ENCODE assay signal across 8 mouse cellular contexts in genomic region chr6:72355066-72355911, GRCm38 (mm10). TPM values are rescaled to one million over a fixed set of nuclear protein-coding genes. Genes with fewer than 3 reads are reported as not detected.
DNase-seq lines count a peak whose midpoint lies in the region; ATAC-seq lines count a peak whose summit lies in the region.

Gene Tmem150a, plus strand, starts transcription at chr6:72355447.

- peak within 1 kb of the TSS; percentile 67 for H3K4me3 ChIP-seq in hindbrain, embryonic 16.5 days (ENCODE audit: low read length)
- peak within 1 kb of the TSS; percentile 94 for H3K4me3 ChIP-seq in megakaryocyte, embryonic 14.5 days (replicated peaks)

- H3K9ac ChIP-seq in hindbrain, embryonic 16.5 days (ENCODE audit: low read depth, low read length) = peak within 1 kb of the TSS; percentile 83

- H3K4me1 ChIP-seq in hindbrain, embryonic 16.5 days (ENCODE audit: control insufficient read depth, insufficient read depth, low read depth, low read length) = peaks cover 17% of the 10 kb centered on the region
- peaks cover 96% of the 10 kb centered on the region for H3K4me1 ChIP-seq in megakaryocyte, embryonic 14.5 days

- peak; percentile 89 for ATAC-seq in hindbrain, embryonic 16.5 days

- H3K27me3 ChIP-seq in hindbrain, embryonic 16.5 days (replicated peaks; ENCODE audit: control insufficient read depth, insufficient read depth, low read length) = no peaks in the 10 kb centered on the region
- H3K27me3 ChIP-seq in megakaryocyte, embryonic 14.5 days (replicated peaks) = no peaks in the 10 kb centered on the region

- peak; percentile 73 for DNase-seq in WW6 (ENCODE audit: low read depth, low spot score)
- peak; percentile 60 to 67 for DNase-seq in cerebellum, postnatal 36 days
- peak; percentile 88 to 90 for DNase-seq in gastrocnemius, adult 8-10 months (ENCODE audit: low spot score in 2 of 2)
- peak; percentile 60 to 91 for DNase-seq in left cerebral cortex, postnatal 10 days (ENCODE audit: extremely low spot score in 1 of 2, low spot score in 2 of 2)
- DNase-seq in right cerebral cortex, postnatal 10 days (ENCODE audit: low spot score in 2 of 2) = peak; percentile 86 to 87
- DNase-seq in urinary bladder, postnatal 36 days (ENCODE audit: low spot score in 2 of 2) = peak; percentile 67 to 82

- H3K27ac ChIP-seq in hindbrain, embryonic 16.5 days (ENCODE audit: low read depth, low read length) = peak within 1 kb of the TSS; percentile 63; the same call in 1 of the 2 replicates

- WGBS in hindbrain, embryonic 16.5 days = under 1% methylated on average over 56 of the region's 71 CpGs

- intact Hi-C loops in left cerebral cortex, postnatal 10 days (cut with DNase I) = no loop called here

- H3K9me3 ChIP-seq in hindbrain, embryonic 16.5 days (ENCODE audit: control insufficient read depth, low read length) = no peaks in the 10 kb centered on the region
- no peaks in the 10 kb centered on the region for H3K9me3 ChIP-seq in megakaryocyte, embryonic 14.5 days

- peaks cover 19% of the 10 kb centered on the region for H3K36me3 ChIP-seq in hindbrain, embryonic 16.5 days (ENCODE audit: control insufficient read depth, insufficient read depth, low read length)
- peaks cover 78% of the 10 kb centered on the region for H3K36me3 ChIP-seq in megakaryocyte, embryonic 14.5 days (replicated peaks; ENCODE audit: low read length)

- H3K4me2 ChIP-seq in hindbrain, embryonic 16.5 days (ENCODE audit: low read length) = peak within 1 kb of the TSS; percentile 92

RNA-seq across cellular contexts. Expression of gene Tmem150a, which starts in this region (rescaled TPM):
- 10 to 100 TPM; 16.5 to 24.2 (median 20.8) TPM for total RNA-seq in gastrocnemius, adult 8-10 months (2022)
- polyA plus RNA-seq in hindbrain, embryonic 16.5 days (2015; fragmentation: Nextera tagmentation; extraction: Ambion mirVana) = 22.1 and 22.9 TPM in 2 replicates
- total RNA-seq in left cerebral cortex, postnatal 10 days (2021) = 10 to 100 TPM; 16.6 to 19.0 TPM
- 48.1 and 129 TPM in 2 replicates for polyA plus RNA-seq in megakaryocyte, embryonic 14.5 days (2012; ENCODE audit: insufficient read depth, low replicate concordance)

Comparison
In these comparisons a context has a peak if more than half of its experiments do, and no peak if none do; other contexts are left out.
1. Peak in every context shown above with its lines: DNase-seq, ATAC-seq, H3K4me3 ChIP-seq and H3K27ac ChIP-seq.